Mouse (Mus musculus): Measurements from ENCODE around the gene Sit1.

The Sit1 gene

DNA sequence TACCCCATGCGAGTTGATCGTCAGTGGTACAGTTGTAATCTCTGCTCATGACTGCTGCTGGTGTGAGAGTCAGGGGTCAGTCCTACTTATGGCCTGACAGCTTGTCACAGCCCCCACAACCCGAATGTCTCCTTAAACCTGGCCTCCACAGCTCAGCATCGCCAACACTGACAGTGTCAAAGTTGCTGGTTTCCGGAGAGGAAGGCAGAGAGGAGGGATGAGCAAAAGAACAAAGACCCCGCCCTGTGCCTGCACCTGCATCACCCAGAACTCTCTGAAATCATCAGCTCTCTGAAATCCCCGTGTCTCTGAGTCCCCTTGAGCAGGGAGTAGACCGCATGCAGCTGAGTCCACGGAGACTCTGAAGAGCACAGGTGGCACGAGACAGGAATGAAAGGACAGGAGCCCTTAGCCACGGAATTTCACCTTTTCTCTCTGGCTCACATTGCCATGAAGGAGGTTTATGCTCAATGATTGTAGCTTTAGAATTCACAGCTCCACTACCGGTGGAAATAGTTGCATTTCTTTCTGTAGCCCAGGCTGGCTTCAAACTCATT lies at the start of gene Sit1:
Gene Sit1, minus strand, starts transcription at position 200 of the 557 bp plus-strand sequence.
- in situ Hi-C loops (cut with MboI; ENCODE audit: low sequenced_read_pairs): loop anchor here (5.0 kb wide), 1 partner anchor 41 kb away; the partner anchor contains the start of gene Tesk1

DNA sequence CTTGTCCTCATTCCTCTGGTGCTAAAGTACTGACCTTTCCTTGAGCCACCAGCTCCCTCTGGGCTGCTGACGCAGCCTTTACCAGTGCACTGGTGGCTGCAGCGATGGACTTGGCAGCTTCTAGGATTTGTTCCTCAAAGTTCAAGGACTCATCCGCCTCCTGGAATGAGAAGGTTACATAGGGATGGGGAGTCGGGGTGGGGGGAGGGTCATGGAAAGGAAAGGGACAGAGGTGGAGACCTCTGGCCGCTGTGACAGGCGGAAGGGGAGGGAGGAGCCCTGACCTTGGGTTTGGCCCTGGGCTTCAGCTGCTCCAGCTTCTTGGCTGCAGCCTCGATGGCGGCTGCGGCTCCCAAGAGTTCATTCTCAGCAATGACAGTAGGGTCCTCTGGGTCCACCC lies 49.7 kb upstream of the Sit1 start:
- in situ Hi-C loops (cut with MboI; ENCODE audit: low sequenced_read_pairs): no loop called here

DNA sequence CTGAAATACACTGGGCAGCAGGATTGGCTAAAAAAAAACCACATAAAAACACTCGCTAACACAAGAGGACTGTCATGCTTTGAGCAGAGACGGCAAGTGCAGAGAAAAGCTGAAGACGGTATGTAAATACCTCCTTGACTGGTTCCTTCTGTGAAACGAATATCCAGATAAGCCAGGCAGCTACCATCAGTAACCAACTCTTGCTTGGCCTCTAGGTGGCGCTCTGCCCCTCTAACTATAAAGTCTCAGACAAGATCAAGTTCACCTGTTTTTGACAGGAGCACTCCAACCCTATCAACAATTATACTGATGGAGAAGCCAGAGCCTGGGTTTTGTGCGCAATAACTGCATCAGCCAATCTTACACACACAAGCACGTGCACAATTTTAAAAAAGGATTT lies 47.0 kb upstream of the Sit1 start:
- in situ Hi-C loops (cut with MboI; ENCODE audit: low sequenced_read_pairs): no loop called here

DNA sequence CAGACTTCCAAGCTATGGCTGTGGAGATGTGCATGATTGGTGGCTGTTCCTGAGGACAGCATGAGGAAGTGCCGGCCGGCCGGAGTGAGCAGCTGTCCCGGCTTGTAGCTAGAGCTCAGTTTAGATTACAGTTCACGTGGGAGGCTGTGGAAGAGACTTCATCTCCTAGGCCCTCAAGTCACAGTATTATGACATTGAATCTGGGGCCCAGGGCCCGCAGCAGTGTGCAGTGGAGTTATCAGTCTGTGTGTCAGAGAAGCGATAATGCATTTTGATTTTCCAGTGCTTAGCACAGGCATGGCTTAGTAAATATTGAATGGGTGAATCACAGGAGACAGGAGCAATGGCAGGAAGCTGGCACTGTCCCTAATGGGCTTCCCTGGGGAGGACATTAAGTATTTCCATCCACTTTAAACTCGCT lies 46.6 kb upstream of the Sit1 start:
- in situ Hi-C loops (cut with MboI; ENCODE audit: low sequenced_read_pairs): no loop called here

DNA sequence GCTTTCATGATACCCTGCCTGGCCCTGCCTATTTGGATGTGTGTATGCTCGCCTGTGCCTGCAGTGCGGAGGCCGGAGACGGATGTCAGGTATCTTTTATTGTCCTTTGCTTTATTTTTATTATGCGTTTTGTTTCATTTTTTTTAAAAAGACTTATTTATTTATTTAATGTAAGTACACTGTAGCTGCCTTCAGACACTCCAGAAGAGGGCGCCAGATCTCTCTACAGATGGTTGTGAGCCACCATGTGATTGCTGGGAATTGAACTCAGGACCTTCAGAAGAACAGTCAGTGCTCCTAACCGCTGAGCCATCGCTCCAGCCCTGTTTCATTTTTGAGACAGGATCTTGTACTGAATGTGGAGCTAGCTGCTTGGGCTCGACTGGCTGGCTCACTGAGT lies 45.0 kb upstream of the Sit1 start:
- in situ Hi-C loops (cut with MboI; ENCODE audit: low sequenced_read_pairs): no loop called here

DNA sequence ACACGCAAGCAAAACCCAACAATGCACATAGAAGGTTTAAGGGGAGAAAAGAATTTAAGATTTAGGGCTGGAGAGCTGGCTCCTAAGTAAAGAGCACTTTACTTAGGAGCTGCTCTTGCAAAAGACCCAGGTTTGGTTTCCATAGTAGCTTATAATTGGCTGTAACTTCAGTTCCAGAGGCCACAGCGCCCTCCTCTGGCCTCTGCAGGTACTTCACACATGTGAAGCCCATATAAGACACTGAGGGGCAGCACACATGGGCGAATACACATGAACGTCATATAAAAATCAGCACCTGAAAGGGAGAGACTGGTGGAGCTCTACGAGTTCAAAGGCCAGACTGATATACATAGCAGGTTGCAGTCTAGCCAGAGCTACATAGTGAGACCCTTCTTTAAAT lies 44.3 kb upstream of the Sit1 start:
- in situ Hi-C loops (cut with MboI; ENCODE audit: low sequenced_read_pairs): no loop called here

DNA sequence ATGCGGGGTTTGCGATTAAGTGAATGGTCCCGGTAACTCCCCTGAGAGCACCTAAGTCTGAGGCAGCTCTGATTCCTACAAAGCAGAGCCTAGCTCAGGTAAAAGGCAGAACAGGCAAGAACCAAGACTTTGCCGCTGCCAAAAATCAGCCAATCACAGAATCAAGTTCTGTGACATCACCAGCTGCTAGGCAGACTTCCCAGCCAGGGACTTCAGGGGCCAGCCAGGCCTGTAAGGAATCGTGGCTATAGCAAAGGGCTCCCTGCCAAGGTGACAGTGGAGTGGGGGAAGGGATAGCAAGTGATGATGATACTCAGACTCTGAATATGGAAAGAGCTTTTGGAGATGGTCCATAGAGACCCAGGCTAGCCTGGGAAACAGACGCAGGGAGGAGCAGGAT lies 36.4 kb upstream of the Sit1 start:
- in situ Hi-C loops (cut with MboI; ENCODE audit: low sequenced_read_pairs): no loop called here

DNA sequence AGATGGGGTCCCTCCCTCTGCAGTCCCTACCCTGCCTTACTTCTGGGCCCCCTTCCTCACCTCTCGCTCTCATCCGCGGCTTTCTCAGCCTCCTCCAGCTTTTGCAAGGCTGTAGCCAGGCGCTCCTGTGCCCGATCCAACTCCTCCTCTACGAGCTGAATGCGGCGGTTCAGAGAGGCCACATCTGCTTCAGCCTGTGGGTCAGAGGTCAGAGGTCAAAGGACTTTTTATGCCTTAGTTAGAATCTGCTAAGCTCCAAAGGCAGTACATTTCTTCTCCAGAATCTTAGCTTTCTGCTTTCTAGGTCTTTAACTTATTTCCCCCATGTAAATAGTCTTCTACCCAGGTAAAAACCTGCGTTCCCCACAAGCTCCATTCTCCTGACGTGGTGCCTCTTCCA lies 36.0 kb upstream of the Sit1 start:
- in situ Hi-C loops (cut with MboI; ENCODE audit: low sequenced_read_pairs): no loop called here

DNA sequence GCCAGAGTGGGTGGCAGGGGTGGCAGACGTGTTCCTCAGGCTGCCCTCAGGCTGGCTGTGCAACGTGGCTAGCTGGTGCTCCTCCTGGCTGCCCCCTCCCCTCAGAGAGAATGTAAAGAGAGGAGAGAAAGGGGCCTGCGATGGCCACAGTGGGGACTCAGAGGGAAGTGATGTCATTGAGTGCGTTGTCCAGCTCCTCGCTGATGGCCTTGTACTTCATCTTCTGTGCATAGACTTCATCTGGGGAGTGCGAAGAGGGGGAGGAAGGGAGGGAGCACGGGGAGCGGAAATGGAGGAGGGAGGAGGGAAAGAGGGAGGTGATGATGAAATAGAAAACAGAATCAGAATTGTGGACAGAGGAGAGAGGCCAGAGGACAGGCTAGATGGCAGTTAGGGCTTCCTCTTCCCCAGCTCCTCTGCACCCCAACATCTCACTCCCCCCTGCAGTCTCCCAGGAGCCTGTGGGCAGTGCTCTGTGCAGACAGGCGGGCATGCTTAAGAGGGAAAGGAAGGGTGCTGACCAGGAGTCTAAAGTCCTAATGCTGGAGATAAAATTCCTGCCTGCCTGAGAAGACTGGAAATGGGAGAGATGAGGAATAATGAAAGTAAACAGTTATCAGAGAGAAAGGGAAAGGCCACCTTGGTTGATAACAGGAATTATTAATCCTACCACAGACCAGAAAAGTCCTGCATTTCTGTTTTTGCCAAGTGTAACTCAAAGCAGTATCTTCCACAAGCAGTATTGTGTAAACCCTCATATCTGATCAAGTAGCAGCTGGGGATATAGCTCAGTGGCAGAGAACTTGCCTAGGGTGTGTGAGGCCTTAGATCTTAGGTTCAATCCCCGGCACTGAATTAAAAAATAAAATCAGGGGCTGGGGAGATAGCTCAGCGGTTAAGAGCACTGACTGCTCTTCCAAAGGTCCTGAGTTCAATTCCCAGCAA lies 32.5 kb upstream of the Sit1 start:
- in situ Hi-C loops (cut with MboI; ENCODE audit: low sequenced_read_pairs): no loop called here

DNA sequence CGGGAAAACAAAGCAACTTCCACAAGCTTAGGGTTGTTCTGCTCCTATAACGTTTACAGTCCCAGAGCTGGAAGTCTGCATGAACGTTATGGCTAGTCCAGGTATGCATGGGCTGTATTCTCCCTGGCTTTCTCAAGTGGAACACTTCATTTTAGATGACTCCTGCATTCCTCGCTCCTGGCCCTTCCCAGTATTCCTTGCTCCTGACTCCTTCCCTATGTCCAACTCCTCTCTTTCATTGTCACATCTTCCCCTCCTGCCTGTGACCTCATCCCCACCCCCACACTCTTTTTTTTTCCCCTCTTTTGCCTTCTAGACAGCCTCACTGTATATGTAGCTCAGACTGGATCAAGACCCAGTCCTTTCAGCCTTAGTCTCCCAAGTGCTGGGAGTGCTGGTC lies 30.3 kb upstream of the Sit1 start:
- in situ Hi-C loops (cut with MboI; ENCODE audit: low sequenced_read_pairs): no loop called here

DNA sequence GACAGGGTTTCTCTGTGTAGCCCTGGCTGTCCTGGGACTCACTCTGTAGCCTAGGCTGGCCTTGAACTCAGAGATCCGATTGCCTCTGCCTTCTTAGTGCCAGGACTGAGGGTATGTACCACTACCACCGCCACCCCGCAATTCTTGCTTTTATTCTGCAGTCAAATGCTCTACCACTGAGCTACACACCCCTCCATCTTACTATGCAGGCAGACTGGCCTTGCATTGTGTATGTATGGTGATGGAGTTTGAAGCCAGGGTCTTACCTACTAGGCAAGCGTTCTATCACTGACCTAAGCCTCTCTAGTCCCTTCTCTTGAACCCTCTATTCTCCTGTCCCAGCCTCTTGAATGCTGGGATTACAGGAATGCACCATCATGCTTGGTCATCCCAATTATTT lies 29.8 kb upstream of the Sit1 start:
- in situ Hi-C loops (cut with MboI; ENCODE audit: low sequenced_read_pairs): no loop called here

DNA sequence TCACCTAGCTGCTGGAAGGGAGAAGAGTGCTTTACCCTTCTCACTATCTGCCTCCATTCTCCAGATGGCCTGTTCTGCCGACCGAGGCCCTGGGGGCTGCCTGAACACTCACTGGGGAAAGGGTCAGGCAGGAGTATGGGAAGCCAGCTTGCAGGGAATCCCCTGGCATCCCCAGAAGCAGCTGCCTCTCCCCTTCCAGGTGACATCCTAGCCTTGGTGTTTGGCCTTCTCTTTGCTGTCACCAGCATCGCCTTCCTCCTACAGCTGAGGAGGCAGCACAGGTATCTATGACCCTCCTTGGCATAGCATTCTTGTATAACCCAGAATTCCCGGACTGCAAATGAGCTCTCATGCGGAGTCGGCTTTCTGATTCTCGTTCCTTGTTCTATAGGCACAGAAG lies 29.1 kb upstream of the Sit1 start:
- in situ Hi-C loops (cut with MboI; ENCODE audit: low sequenced_read_pairs): no loop called here

DNA sequence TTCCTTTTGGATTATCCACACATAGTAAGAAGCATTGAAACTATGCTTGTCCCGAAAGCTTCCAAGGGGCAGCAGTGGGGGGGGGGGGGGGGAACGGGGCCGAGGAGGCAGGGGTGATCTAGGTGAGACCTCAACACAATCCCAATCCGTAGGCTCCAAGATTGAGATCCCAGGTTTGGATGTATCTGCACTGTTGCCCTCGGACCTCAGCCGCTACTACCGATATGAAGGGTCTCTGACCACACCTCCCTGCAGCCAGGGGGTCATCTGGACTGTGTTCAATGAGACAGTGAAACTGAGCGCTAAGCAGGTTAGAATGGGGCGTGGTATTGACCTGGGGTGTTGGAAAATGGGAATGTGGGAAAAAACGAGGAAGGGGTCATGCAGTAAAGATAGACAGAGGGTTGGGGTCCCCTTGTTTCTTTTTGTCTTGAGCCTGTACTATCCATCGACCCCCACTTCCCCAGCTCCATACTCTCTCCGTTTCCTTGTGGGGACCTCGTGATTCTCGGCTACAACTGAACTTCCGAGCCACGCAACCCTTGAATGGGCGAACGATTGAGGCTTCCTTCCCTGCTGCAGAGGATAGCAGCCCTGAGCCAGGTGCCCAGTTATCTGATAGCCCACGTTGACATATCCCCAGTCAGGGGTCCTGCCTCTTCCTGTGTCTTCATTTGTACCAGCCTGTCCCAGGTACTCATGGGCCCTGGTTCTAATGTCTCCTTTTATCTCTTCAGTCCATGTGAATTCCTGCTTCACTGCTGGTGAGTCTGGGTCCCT lies 28.3 kb upstream of the Sit1 start:
- in situ Hi-C loops (cut with MboI; ENCODE audit: low sequenced_read_pairs): no loop called here

DNA sequence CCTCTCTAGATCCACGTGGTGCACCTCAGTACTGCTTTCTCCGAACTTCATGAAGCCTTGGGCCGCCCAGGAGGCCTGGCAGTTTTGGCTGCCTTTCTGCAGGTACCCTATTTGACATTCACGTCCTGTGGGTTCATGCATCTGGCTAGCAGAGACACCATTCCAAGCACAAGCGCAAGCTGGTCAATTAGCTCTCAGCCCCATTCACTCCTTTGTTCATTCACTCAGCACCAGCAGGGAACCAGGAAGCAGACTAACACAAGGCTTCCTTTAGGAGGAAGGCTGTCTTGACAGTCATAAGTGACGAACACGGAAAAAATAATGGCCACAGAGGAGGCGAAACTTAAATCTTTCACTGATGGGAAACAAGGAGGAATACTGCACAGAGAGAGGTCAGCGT lies 25.6 kb upstream of the Sit1 start:
- in situ Hi-C loops (cut with MboI; ENCODE audit: low sequenced_read_pairs): no loop called here

DNA sequence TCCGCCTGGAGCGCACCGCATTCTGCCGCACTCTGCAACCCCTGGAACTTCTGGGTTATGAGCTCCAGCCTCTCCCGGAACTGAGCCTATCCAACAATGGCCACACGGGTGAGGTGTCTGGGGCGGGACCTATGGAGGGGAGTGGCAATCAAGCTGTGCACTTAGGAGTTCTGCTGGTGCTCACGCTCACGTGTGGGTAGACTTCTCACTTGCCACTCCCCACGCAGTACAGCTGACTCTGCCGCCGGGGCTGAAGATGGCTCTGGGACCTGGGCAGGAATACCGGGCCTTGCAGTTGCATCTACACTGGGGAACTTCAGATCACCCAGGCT lies 25.1 kb upstream of the Sit1 start:
- in situ Hi-C loops (cut with MboI; ENCODE audit: low sequenced_read_pairs): no loop called here

DNA sequence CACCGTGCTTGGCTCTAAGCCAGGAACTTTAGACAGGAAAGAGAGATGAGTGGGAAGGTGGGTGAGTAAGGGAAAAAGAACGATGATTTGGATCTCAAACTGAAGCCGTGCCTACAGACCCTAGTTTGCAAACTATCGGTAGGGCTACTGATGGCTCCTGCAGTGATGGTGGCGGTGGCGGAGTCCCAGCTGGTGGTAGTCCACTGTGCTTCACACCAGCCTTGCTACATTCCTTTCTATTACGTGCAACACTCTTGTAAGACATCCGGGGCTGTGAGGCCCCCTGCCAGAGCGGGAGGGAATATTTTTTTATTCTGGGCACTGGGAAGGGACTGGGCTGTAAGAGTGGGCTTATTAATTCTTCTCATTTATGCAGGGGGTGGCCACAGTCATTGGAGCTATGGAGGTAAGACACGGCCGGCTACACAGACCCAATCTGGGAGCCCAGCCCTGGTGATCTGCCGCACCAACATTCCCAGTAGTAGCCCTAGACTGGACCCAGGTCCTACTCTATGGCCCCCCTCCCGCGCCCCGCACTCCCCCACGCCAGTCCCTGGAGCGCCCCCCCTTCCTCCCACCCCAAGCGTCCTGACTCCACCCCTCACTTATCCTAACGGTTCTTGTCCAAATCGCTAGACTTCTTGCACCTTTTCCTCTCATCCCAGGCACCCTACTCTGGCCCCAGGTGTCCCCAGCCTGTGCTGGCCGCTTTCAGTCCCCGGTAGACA lies 24.6 kb upstream of the Sit1 start:
- in situ Hi-C loops (cut with MboI; ENCODE audit: low sequenced_read_pairs): no loop called here

DNA sequence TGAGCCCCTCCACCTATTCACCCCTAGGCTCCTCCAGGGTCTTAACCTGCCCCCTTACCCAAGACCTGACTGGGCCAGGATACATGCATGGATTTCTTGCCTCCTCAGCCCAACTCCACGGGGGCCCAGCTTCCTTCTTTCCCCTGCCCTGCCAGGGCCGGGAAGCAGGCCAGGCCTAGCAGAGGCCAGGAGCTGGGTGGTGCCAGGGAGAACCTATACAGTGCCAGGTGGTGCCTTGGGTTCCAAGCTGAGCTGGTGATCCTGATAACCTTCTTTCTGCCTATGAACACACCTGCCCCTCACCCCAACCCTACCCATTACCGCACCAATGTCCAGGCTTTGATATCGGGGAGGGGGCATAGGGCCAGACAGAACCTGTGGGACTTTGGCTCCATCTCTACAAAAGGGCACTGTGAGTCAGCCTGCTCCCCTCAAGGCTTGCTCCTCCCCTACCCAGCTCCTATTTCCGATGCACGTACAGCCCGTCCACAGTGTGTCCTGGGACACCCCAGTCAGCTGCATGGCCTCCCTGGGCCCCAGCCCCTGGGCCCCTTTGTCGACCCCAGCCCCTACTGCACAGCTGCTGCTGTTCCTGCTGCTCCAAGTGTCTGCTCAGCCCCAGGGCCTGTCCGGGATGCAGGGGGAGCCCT lies 23.1 kb upstream of the Sit1 start, which contains the start of gene Car9:
Gene Car9, plus strand, starts transcription at position 431 of the 650 bp plus-strand sequence.
- in situ Hi-C loops (cut with MboI; ENCODE audit: low sequenced_read_pairs): no loop called here

DNA sequence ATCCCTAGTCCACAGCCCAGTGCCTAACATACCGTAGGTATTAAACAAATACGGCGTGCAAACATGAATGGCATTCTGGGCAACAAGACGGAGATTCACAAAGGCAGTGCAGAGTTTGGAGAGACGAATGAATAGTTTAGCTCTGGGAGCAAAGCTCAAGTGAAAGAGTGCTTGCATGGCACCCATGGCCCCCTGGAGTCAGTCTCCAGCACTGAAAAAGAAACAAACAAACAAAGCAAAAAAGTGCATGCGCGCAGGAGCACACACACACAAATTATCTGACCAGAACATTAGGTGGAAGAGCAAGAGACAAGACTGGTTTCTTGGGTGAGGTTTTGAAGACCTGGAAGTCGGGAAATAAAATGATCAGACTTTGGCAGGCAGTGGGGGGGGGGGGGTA lies 22.5 kb upstream of the Sit1 start:
- in situ Hi-C loops (cut with MboI; ENCODE audit: low sequenced_read_pairs): no loop called here

DNA sequence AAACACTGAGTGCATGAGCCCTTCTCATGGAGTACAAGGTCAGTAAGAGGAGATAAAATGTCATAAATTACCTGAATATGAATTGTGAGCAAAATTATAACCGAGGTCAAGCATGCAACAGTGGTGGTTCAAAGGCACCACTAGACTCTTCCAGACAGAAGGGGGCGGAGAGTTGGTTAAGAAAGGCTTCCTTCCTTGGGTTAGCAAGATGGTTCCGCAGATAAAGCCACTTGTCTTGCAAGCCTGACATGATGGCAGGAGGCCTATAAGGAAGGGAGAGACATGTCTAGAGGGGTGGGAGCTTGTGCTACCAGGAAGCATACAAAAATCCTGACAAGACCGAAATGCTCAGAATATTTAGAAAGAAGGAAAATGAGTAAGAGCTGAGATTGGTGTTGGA lies 20.7 kb upstream of the Sit1 start:
- in situ Hi-C loops (cut with MboI; ENCODE audit: low sequenced_read_pairs): no loop called here

DNA sequence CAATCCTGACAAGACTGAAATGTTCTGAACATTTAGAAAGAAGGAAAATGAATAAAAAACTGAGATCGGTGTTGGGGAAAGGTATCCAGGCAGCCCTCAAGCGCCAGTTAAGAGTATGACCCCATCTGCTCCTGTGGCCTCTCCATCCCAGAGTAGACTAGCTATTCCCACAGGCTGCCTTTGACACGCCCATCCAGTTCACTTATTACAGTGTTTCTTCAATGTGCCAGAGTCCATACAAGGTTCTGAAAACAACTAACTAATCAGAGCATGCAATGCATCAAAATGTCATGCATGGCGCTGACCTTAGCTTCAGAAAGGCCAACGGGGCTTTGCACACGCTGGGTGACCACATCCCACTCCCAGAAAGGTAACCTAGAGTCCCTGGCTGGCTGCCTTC lies 20.0 kb upstream of the Sit1 start:
- in situ Hi-C loops (cut with MboI; ENCODE audit: low sequenced_read_pairs): no loop called here

DNA sequence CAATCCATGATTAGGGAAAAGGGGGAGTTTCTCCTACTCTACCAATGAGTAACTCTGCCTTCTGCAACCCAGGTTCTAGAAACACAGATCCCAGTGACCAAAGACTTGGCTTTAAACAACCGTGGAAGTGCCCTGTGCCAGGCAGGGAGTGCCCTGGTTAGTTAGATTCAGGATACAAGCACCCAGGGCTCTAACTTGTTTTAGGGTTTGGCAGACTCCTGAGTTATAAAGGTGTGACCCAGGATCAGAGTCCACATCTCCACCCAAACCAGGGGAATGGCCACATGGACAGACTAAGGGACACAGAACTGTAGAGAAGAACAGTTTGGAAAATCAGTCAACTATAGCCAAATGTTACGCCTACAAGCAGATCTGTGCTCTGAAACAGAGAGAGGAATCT lies 19.5 kb upstream of the Sit1 start:
- in situ Hi-C loops (cut with MboI; ENCODE audit: low sequenced_read_pairs): no loop called here

Measured in CH12F3 (cell line).